Mouse (Mus musculus): Measurements from ENCODE around the gene Ces1e. TPM values are rescaled to one million over a fixed set of nuclear protein-coding genes. Genes with fewer than 3 reads are reported as not detected.

Gene Ces1e
- polyA plus RNA-seq, 1 experiment from 2014 or later, result 0.66 TPM

GRCm38 (mm10) chr8:93252400-93252925, 23.0 kb upstream of the Ces1e start:
- Histone ChIP-seq H3K36me3 (ENCODE audit: control insufficient read depth, insufficient read depth) (no peaks in the 10 kb centered on the region), H3K4me3 (ENCODE audit: low read depth, low read length) (no peak overlapping the region), H3K4me1 (replicated peaks; ENCODE audit: control insufficient read depth, insufficient read depth, low read length) (0 out of 2 replicates have a peak, but pooled peaks cover 3% of the 10 kb centered on the region), H3K27me3 (replicated peaks; ENCODE audit: control insufficient read depth, insufficient read depth, low read length) (no peaks in the 10 kb centered on the region), H3K9me3 (ENCODE audit: control insufficient read depth) (no peaks in the 10 kb centered on the region), H3K27ac (ENCODE audit: low read depth, low read length) (no peak overlapping the region), H3K9ac (ENCODE audit: low read depth, low read length) (no peak overlapping the region), H3K4me2 (replicated peaks; ENCODE audit: low read depth) (no peak overlapping the region)
- TF ChIP-seq CTCF (IDR thresholded peaks at IDR 0.05; ENCODE audit: low read depth), result no peak
- 67% methylated on average over 1 of the region's 1 CpGs for WGBS
- peak; percentile 43; the same call in 1 of the 2 replicates for ATAC-seq

GRCm38 (mm10) chr8:93246057-93246456, 16.6 kb upstream of the Ces1e start:
- Histone ChIP-seq H3K9ac (ENCODE audit: low read depth, low read length) (no peak overlapping the region), H3K4me3 (ENCODE audit: low read depth, low read length) (no peak overlapping the region), H3K4me1 (replicated peaks; ENCODE audit: control insufficient read depth, insufficient read depth, low read length) (no peaks in the 10 kb centered on the region), H3K27ac (ENCODE audit: low read depth, low read length) (no peak overlapping the region), H3K27me3 (replicated peaks; ENCODE audit: control insufficient read depth, insufficient read depth, low read length) (no peaks in the 10 kb centered on the region), H3K9me3 (ENCODE audit: control insufficient read depth) (no peaks in the 10 kb centered on the region), H3K36me3 (ENCODE audit: control insufficient read depth, insufficient read depth) (no peaks in the 10 kb centered on the region), H3K4me2 (replicated peaks; ENCODE audit: low read depth) (no peak overlapping the region)
- no peak for TF ChIP-seq CTCF (IDR thresholded peaks at IDR 0.05; ENCODE audit: low read depth)
- WGBS, result 31% methylated on average over 2 of the region's 2 CpGs
- no peak; the same call in 1 of the 2 replicates for ATAC-seq

- TF ChIP-seq CTCF (IDR thresholded peaks at IDR 0.05; ENCODE audit: low read depth), result no peak
- no peak for ATAC-seq
Measured at GRCm38 (mm10) chr8:93239884-93240283, 10.5 kb upstream of the Ces1e start.

GRCm38 (mm10) chr8:93235681-93236080, 6.3 kb upstream of the Ces1e start:
- no peak for TF ChIP-seq CTCF (IDR thresholded peaks at IDR 0.05; ENCODE audit: low read depth)
- no peak overlapping the region for H3K27ac ChIP-seq (ENCODE audit: low read depth, low read length)
- H3K27me3 ChIP-seq (replicated peaks; ENCODE audit: control insufficient read depth, insufficient read depth, low read length), result no peaks in the 10 kb centered on the region
- no peak overlapping the region for H3K4me2 ChIP-seq (replicated peaks; ENCODE audit: low read depth)
- H3K4me3 ChIP-seq (ENCODE audit: low read depth, low read length), result no peak overlapping the region
- WGBS, result 81% methylated on average over 1 of the region's 1 CpGs
- ATAC-seq, result no peak
- H3K9ac ChIP-seq (ENCODE audit: low read depth, low read length), result no peak overlapping the region
- H3K4me1 ChIP-seq (replicated peaks; ENCODE audit: control insufficient read depth, insufficient read depth, low read length), result 0 out of 2 replicates have a peak, but pooled peaks cover 3% of the 10 kb centered on the region
- H3K9me3 ChIP-seq (ENCODE audit: control insufficient read depth), result no peaks in the 10 kb centered on the region
- H3K36me3 ChIP-seq (ENCODE audit: control insufficient read depth, insufficient read depth), result no peaks in the 10 kb centered on the region

More at GRCm38 (mm10) chr8:93239884-93240283, 10.5 kb upstream of the Ces1e start:
- no peak overlapping the region for H3K4me3 ChIP-seq (ENCODE audit: low read depth, low read length)
- H3K4me2 ChIP-seq (replicated peaks; ENCODE audit: low read depth), result no peak overlapping the region
- H3K27me3 ChIP-seq (replicated peaks; ENCODE audit: control insufficient read depth, insufficient read depth, low read length), result no peaks in the 10 kb centered on the region
- no peak overlapping the region for H3K27ac ChIP-seq (ENCODE audit: low read depth, low read length)
- no peaks in the 10 kb centered on the region for H3K9me3 ChIP-seq (ENCODE audit: control insufficient read depth)
- H3K36me3 ChIP-seq (ENCODE audit: control insufficient read depth, insufficient read depth), result no peaks in the 10 kb centered on the region
- H3K4me1 ChIP-seq (replicated peaks; ENCODE audit: control insufficient read depth, insufficient read depth, low read length), result 0 out of 2 replicates have a peak, but pooled peaks cover 3% of the 10 kb centered on the region
- H3K9ac ChIP-seq (ENCODE audit: low read depth, low read length), result no peak overlapping the region

- Histone ChIP-seq H3K27ac (ENCODE audit: low read depth, low read length) (no peak overlapping the region), H3K27me3 (replicated peaks; ENCODE audit: control insufficient read depth, insufficient read depth, low read length) (no peaks in the 10 kb centered on the region), H3K4me3 (ENCODE audit: low read depth, low read length) (no peak overlapping the region), H3K4me1 (replicated peaks; ENCODE audit: control insufficient read depth, insufficient read depth, low read length) (0 out of 2 replicates have a peak, but pooled peaks cover 3% of the 10 kb centered on the region), H3K9me3 (ENCODE audit: control insufficient read depth) (no peaks in the 10 kb centered on the region), H3K9ac (ENCODE audit: low read depth, low read length) (no peak overlapping the region), H3K36me3 (ENCODE audit: control insufficient read depth, insufficient read depth) (no peaks in the 10 kb centered on the region), H3K4me2 (replicated peaks; ENCODE audit: low read depth) (no peak overlapping the region)
- no peak for ATAC-seq
- WGBS, result 92% methylated on average over 1 of the region's 1 CpGs
- no peak for TF ChIP-seq CTCF (IDR thresholded peaks at IDR 0.05; ENCODE audit: low read depth)
Measured at GRCm38 (mm10) chr8:93234706-93235105, 5.3 kb upstream of the Ces1e start.

- Histone ChIP-seq H3K4me2 (replicated peaks; ENCODE audit: low read depth) (no peak overlapping the region), H3K36me3 (ENCODE audit: control insufficient read depth, insufficient read depth) (no peaks in the 10 kb centered on the region), H3K4me1 (replicated peaks; ENCODE audit: control insufficient read depth, insufficient read depth, low read length) (0 out of 2 replicates have a peak, but pooled peaks cover 3% of the 10 kb centered on the region), H3K27ac (ENCODE audit: low read depth, low read length) (no peak overlapping the region), H3K9ac (ENCODE audit: low read depth, low read length) (no peak overlapping the region), H3K4me3 (ENCODE audit: low read depth, low read length) (no peak overlapping the region), H3K9me3 (ENCODE audit: control insufficient read depth) (no peaks in the 10 kb centered on the region), H3K27me3 (replicated peaks; ENCODE audit: control insufficient read depth, insufficient read depth, low read length) (no peaks in the 10 kb centered on the region)
- 53% methylated on average over 6 of the region's 6 CpGs for WGBS
- no peak for TF ChIP-seq CTCF (IDR thresholded peaks at IDR 0.05; ENCODE audit: low read depth)
- no peak for ATAC-seq
Measured at GRCm38 (mm10) chr8:93234068-93234467, 4.6 kb upstream of the Ces1e start.

Measured in intestine, postnatal 0 days (tissue).